Mouse (Mus musculus) natural killer cell, adult 2 months (primary cell): ENCODE data around the gene Mrps18b.

Experiments
- DNase-seq, 2 experiments: peaks; one replicate each; pipeline ENCODE4 v3.0.0; 2022; ENCODE audit warnings: low spot score in 2 of 2

Mrps18b gene

GRCm38 (mm10) chr17:35918276-35919059, 2.3 kb upstream of the Mrps18b start:
- DNase-seq = peak; percentile 58 to 63

GRCm38 (mm10) chr17:35917463-35918251, 1.5 kb upstream of the Mrps18b start:
- DNase-seq = peak; percentile 54 to 55

GRCm38 (mm10) chr17:35917143-35917462, 914 bp upstream of the Mrps18b start:
- DNase-seq = no peak

- no peak for DNase-seq
Measured at GRCm38 (mm10) chr17:35915538-35916296, 472 bp downstream of the Mrps18b start.

- DNase-seq = no peak
Measured at GRCm38 (mm10) chr17:35914975-35915374, 1.2 kb downstream of the Mrps18b start.

- peak; percentile 98 for DNase-seq
Measured at GRCm38 (mm10) chr17:35909919-35910369, 6.2 kb downstream of the Mrps18b start, which contains the start of gene Atat1. Gene Atat1, minus strand, starts transcription at chr17:35910075.

- no peak for DNase-seq
Measured at GRCm38 (mm10) chr17:35909186-35909918, 6.8 kb downstream of the Mrps18b start.

GRCm38 (mm10) chr17:35907609-35908008, 8.6 kb downstream of the Mrps18b start:
- no peak for DNase-seq

GRCm38 (mm10) chr17:35905587-35905986, 10.6 kb downstream of the Mrps18b start:
- no peak for DNase-seq

GRCm38 (mm10) chr17:35903992-35904355, 12.2 kb downstream of the Mrps18b start:
- DNase-seq = no peak

- no peak for DNase-seq
Measured at GRCm38 (mm10) chr17:35903343-35903991, 12.7 kb downstream of the Mrps18b start.

GRCm38 (mm10) chr17:35900636-35901035, 15.6 kb downstream of the Mrps18b start:
- DNase-seq = no peak

GRCm38 (mm10) chr17:35897644-35898573, 18.3 kb downstream of the Mrps18b start:
- no peak for DNase-seq

- peak; percentile 87 to 91 for DNase-seq
Measured at GRCm38 (mm10) chr17:35896781-35897643, 19.2 kb downstream of the Mrps18b start, which contains the start of gene 2310061I04Rik. Gene 2310061I04Rik, minus strand, starts transcription at chr17:35897431.

GRCm38 (mm10) chr17:35887725-35888124, 28.5 kb downstream of the Mrps18b start:
- DNase-seq = no peak

GRCm38 (mm10) chr17:35883777-35884176, 32.4 kb downstream of the Mrps18b start:
- no peak for DNase-seq

- DNase-seq = no peak
Measured at GRCm38 (mm10) chr17:35882924-35883323, 33.3 kb downstream of the Mrps18b start.

- peak; percentile 87 to 91 for DNase-seq
Measured at GRCm38 (mm10) chr17:35879245-35880057, 36.7 kb downstream of the Mrps18b start, which contains the start of gene Dhx16. Gene Dhx16, plus strand, starts transcription at chr17:35879819.
